11 mouse cellular contexts compared by ENCODE assay signal in the genomic region with DNA sequence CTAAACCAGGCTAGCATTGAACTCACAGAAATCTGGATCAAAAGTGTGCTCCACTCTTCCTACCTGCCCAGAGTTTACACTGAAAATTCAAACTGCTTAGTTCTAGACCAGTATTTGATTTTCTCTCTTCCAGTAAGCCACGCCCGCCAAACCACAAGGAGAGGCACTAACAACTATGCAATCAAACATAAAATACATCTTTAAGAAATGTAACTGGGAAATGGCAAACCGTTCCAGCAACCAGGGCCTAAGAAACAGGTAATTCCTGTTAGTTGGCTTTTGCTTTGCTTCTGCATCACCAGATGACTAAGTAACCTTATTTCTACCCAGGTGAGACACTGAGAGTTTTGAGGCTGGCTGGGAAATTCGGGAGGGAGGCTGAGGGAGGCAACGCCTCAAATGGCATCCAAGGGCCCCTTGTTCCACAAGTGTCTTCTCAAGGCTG. TPM values are rescaled to one million over a fixed set of nuclear protein-coding genes. Genes with fewer than 3 reads are reported as not detected.
DNase-seq lines count a peak whose midpoint lies in the region; ATAC-seq lines count a peak whose summit lies in the region.
"Had no signal": no experiment of that assay in that cellular context is flagged by ENCODE, and none has a peak within 500 bp of the region (broad histone marks: within the 10 kb centered on the region; RNA-seq: fewer than 3 reads in every experiment).

No protein-coding gene starts in this region.

- H3K4me3 ChIP-seq in heart, embryonic 12.5 days: no peak overlapping the region
- no peak overlapping the region for H3K4me3 ChIP-seq in hindbrain, embryonic 13.5 days
- H3K4me3 ChIP-seq: liver, embryonic 13.5 days had no signal

- no peaks in the 10 kb centered on the region for H3K4me1 ChIP-seq in heart, embryonic 12.5 days (replicated peaks)
- no peaks in the 10 kb centered on the region for H3K4me1 ChIP-seq in hindbrain, embryonic 13.5 days (replicated peaks)

- no peaks in the 10 kb centered on the region for H3K36me3 ChIP-seq in heart, embryonic 12.5 days
- H3K36me3 ChIP-seq in hindbrain, embryonic 13.5 days: no peaks in the 10 kb centered on the region
- H3K36me3 ChIP-seq: liver, embryonic 13.5 days had no signal

- no peak for DNase-seq in heart, adult 9 months (ENCODE audit: low spot score in 2 of 2)
- peak; percentile 70 for DNase-seq in urinary bladder, postnatal 14 days (ENCODE audit: low spot score)
- no peak for DNase-seq in urinary bladder, postnatal 10 days (ENCODE audit: low spot score)
- DNase-seq in lung, postnatal 25 days (ENCODE audit: low spot score): peak; percentile 75
- no peak for DNase-seq in frontal cortex, postnatal 36 days (ENCODE audit: low spot score in 2 of 2)
- no peak for DNase-seq in right cerebral cortex, postnatal 36 days (ENCODE audit: low spot score in 2 of 2)
- DNase-seq: cerebellum, adult 8-10 months; liver, embryonic 13.5 days had no signal

- WGBS in heart, embryonic 12.5 days: 67% methylated on average over 5 of the region's 5 CpGs
- WGBS in hindbrain, embryonic 13.5 days: 68% methylated on average over 5 of the region's 5 CpGs

- ATAC-seq in heart, embryonic 12.5 days (ENCODE audit: insufficient number of reproducible peaks, low FRiP score): no peak
- ATAC-seq in hindbrain, embryonic 13.5 days (ENCODE audit: low FRiP score): no peak

- no peak overlapping the region for H3K27ac ChIP-seq in heart, embryonic 12.5 days (ENCODE audit: poor library complexity, severe bottlenecking)
- H3K27ac ChIP-seq in hindbrain, embryonic 13.5 days: no peak overlapping the region
- H3K27ac ChIP-seq: liver, embryonic 13.5 days had no signal

- no peak overlapping the region for H3K9ac ChIP-seq in heart, embryonic 12.5 days
- no peak overlapping the region for H3K9ac ChIP-seq in hindbrain, embryonic 13.5 days
- H3K9ac ChIP-seq: liver, embryonic 13.5 days had no signal

- H3K4me2 ChIP-seq in heart, embryonic 12.5 days: peak overlapping the region; percentile 42; the same call in 1 of the 2 replicates
- no peak overlapping the region for H3K4me2 ChIP-seq in hindbrain, embryonic 13.5 days

- H3K27me3 ChIP-seq in heart, embryonic 12.5 days (replicated peaks): no peaks in the 10 kb centered on the region
- H3K27me3 ChIP-seq in hindbrain, embryonic 13.5 days: no peaks in the 10 kb centered on the region
- H3K27me3 ChIP-seq: liver, embryonic 13.5 days; Patski had no signal

- H3K9me3 ChIP-seq in heart, embryonic 12.5 days (replicated peaks): no peaks in the 10 kb centered on the region
- H3K9me3 ChIP-seq in hindbrain, embryonic 13.5 days: peaks cover 4% of the 10 kb centered on the region; the same call in 1 of the 2 replicates
- H3K9me3 ChIP-seq: liver, embryonic 13.5 days had no signal

RNA-seq across cellular contexts. Expression of a gene that starts 13.4 kb away (rescaled TPM):
- 860 and 874 TPM in 2 replicates for polyA plus RNA-seq in heart, embryonic 12.5 days (2016; fragmentation: Nextera tagmentation; extraction: Ambion mirVana)
- polyA plus RNA-seq in hindbrain, embryonic 13.5 days (2015; fragmentation: Nextera tagmentation; extraction: Ambion mirVana): 225 and 247 TPM in 2 replicates

RNA-seq across cellular contexts. Expression of a gene that starts 38.3 kb away (rescaled TPM):
- polyA plus RNA-seq in heart, embryonic 12.5 days (2016; fragmentation: Nextera tagmentation; extraction: Ambion mirVana): not detected in 2 replicates
- not detected in 2 replicates for polyA plus RNA-seq in hindbrain, embryonic 13.5 days (2015; fragmentation: Nextera tagmentation; extraction: Ambion mirVana)
- polyA plus RNA-seq: liver, embryonic 13.5 days had no signal

RNA-seq across cellular contexts. Expression of a gene that starts 48.0 kb away (rescaled TPM):
- polyA plus RNA-seq in heart, embryonic 12.5 days (2016; fragmentation: Nextera tagmentation; extraction: Ambion mirVana): 186 and 199 TPM in 2 replicates
- 191 and 200 TPM in 2 replicates for polyA plus RNA-seq in hindbrain, embryonic 13.5 days (2015; fragmentation: Nextera tagmentation; extraction: Ambion mirVana)

Comparison
In these comparisons a context has a peak if more than half of its experiments do, and no peak if none do; other contexts are left out.
1. DNase-seq: peak in urinary bladder, postnatal 14 days (single experiment) and lung, postnatal 25 days (single experiment); none in heart, adult 9 months (0 of 2), urinary bladder, postnatal 10 days (single experiment), frontal cortex, postnatal 36 days (0 of 2) and right cerebral cortex, postnatal 36 days (0 of 2).